In the genomic region with DNA sequence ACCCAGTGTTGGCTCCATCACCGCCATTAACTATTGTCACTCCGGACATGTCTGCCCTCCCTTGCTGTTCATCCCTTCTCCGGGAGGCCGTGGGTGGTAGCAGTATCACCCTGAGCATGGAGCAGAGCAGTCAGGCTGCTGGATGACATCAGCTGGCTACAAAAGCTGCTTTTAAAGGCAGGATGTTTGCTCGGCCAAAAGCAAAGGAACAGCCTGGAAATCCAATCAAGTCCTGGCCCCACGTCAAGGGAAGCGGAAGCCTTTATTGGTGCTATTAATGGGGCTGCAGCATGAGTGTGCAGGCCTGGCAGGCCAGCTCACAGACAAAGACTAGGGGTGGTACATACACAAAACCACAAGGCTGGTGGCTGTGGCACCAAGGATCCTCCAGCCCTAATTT, we compare ENCODE assay signal across 9 mouse cellular contexts. TPM values are rescaled to one million over a fixed set of nuclear protein-coding genes. Genes with fewer than 3 reads are reported as not detected.
A peak's percentile ranks its signal among the peaks of the same experiment; 100 is the strongest.
DNase-seq lines count a peak whose midpoint lies in the region; ATAC-seq and TF ChIP-seq lines count a peak whose summit lies in the region.
"Had no signal": no experiment of that assay in that cellular context is flagged by ENCODE, and none has a peak within 500 bp of the region (broad histone marks: within the 10 kb centered on the region; RNA-seq: fewer than 3 reads in every experiment).

No protein-coding gene starts in this region.

- DNase-seq in adrenal gland, adult (ENCODE audit: inconsistent age in 2 of 2, low spot score in 1 of 2) = peak; percentile 34 to 56
- no peak for DNase-seq in adrenal gland, adult 18-20 months (ENCODE audit: low spot score in 2 of 2)
- DNase-seq in liver, postnatal 0 days = peak; percentile 34
- peak; percentile 56 for DNase-seq in limb, embryonic 14.5 days (ENCODE audit: low spot score)
- DNase-seq in spleen, postnatal 36 days (ENCODE audit: low spot score in 2 of 2) = no peak
- no peak for DNase-seq in embryo, embryonic 11 days

- no peak overlapping the region for H3K4me2 ChIP-seq in liver, postnatal 0 days (ENCODE audit: low read depth, low read length)
- no peak overlapping the region for H3K4me2 ChIP-seq in liver, embryonic 12.5 days
- no peak overlapping the region for H3K4me2 ChIP-seq in heart, embryonic 14.5 days (ENCODE audit: low read length)
- no peak overlapping the region for H3K4me2 ChIP-seq in limb, embryonic 14.5 days (replicated peaks; ENCODE audit: low read depth, low read length, severe bottlenecking)

- H3K9me3 ChIP-seq in liver, postnatal 0 days (ENCODE audit: low read length) = no peaks in the 10 kb centered on the region
- no peaks in the 10 kb centered on the region for H3K9me3 ChIP-seq in liver, embryonic 12.5 days (replicated peaks)
- no peaks in the 10 kb centered on the region for H3K9me3 ChIP-seq in heart, embryonic 14.5 days (ENCODE audit: control insufficient read depth, low read length)
- no peaks in the 10 kb centered on the region for H3K9me3 ChIP-seq in limb, embryonic 14.5 days (ENCODE audit: control insufficient read depth, low read length)

- H3K4me3 ChIP-seq in liver, postnatal 0 days (ENCODE audit: low read depth, low read length) = no peak overlapping the region
- H3K4me3 ChIP-seq in liver, embryonic 12.5 days = no peak overlapping the region
- no peak overlapping the region for H3K4me3 ChIP-seq in heart, embryonic 14.5 days (ENCODE audit: control insufficient read depth in 1 of 2, insufficient read depth in 1 of 2, low read depth in 1 of 2, low read length in 2 of 2)
- H3K4me3 ChIP-seq in limb, embryonic 14.5 days (replicated peaks; ENCODE audit: low read length) = no peak overlapping the region

- WGBS in liver, postnatal 0 days (ENCODE audit: insufficient replicate concordance) = 64% methylated on average over 7 of the region's 7 CpGs
- 69% methylated on average over 7 of the region's 7 CpGs for WGBS in liver, embryonic 12.5 days (ENCODE audit: insufficient replicate concordance)
- 56% methylated on average over 7 of the region's 7 CpGs for WGBS in heart, embryonic 14.5 days
- WGBS in limb, embryonic 14.5 days = 42% methylated on average over 7 of the region's 7 CpGs

- no peak for TF ChIP-seq EP300 in liver, postnatal 0 days (IDR thresholded peaks at IDR 0.05; ENCODE audit: low read depth)

- TF ChIP-seq POLR2A in limb, embryonic 14.5 days (IDR thresholded peaks at IDR 0.05; ENCODE audit: borderline replicate concordance, extremely low read depth, insufficient read depth, insufficient read length) = no peak

- peak overlapping the region; percentile 34; the same call in 1 of the 2 replicates for H3K27ac ChIP-seq in liver, postnatal 0 days (ENCODE audit: low read depth)
- no peak overlapping the region for H3K27ac ChIP-seq in liver, embryonic 12.5 days
- H3K27ac ChIP-seq in heart, embryonic 14.5 days (replicated peaks in 1 of 2; ENCODE audit: control insufficient read depth in 1 of 2, insufficient read depth in 1 of 2, low read depth in 2 of 2, low read length in 2 of 2) = peak overlapping the region; percentile 39 to 63; a peak in 3 of 4 replicates
- H3K27ac ChIP-seq in limb, embryonic 14.5 days (replicated peaks; ENCODE audit: low read depth, low read length) = no peak overlapping the region

- H3K27me3 ChIP-seq in liver, postnatal 0 days (ENCODE audit: insufficient read depth, low read length) = no peaks in the 10 kb centered on the region
- H3K27me3 ChIP-seq in liver, embryonic 12.5 days (replicated peaks) = no peaks in the 10 kb centered on the region
- no peaks in the 10 kb centered on the region for H3K27me3 ChIP-seq in heart, embryonic 14.5 days (ENCODE audit: control insufficient read depth, insufficient read depth, low read length)
- no peaks in the 10 kb centered on the region for H3K27me3 ChIP-seq in limb, embryonic 14.5 days (ENCODE audit: control insufficient read depth, insufficient read depth, low read length)

- TF ChIP-seq CTCF in liver, postnatal 0 days (IDR thresholded peaks at IDR 0.05; ENCODE audit: low read depth) = no peak

- no peaks in the 10 kb centered on the region for H3K36me3 ChIP-seq in liver, postnatal 0 days (replicated peaks; ENCODE audit: insufficient read depth, low read length)
- H3K36me3 ChIP-seq in liver, embryonic 12.5 days = no peaks in the 10 kb centered on the region
- H3K36me3 ChIP-seq in heart, embryonic 14.5 days (ENCODE audit: control insufficient read depth, insufficient read depth, low read length) = no peaks in the 10 kb centered on the region
- H3K36me3 ChIP-seq in limb, embryonic 14.5 days (ENCODE audit: control insufficient read depth, insufficient read depth, low read length) = no peaks in the 10 kb centered on the region

- ATAC-seq in liver, postnatal 0 days = peak; percentile 62
- no peak for ATAC-seq in liver, embryonic 12.5 days
- ATAC-seq in heart, embryonic 14.5 days (ENCODE audit: insufficient number of reproducible peaks, insufficient read depth, low FRiP score, low read depth) = no peak
- peak; percentile 47; the same call in 1 of the 2 replicates for ATAC-seq in limb, embryonic 14.5 days (ENCODE audit: low FRiP score, low read depth)

- no peak overlapping the region for H3K9ac ChIP-seq in liver, postnatal 0 days (replicated peaks)
- no peak overlapping the region for H3K9ac ChIP-seq in liver, embryonic 12.5 days
- no peak overlapping the region for H3K9ac ChIP-seq in heart, embryonic 14.5 days (ENCODE audit: low read length)
- H3K9ac ChIP-seq in limb, embryonic 14.5 days (ENCODE audit: low read depth, low read length, severe bottlenecking) = no peak overlapping the region

- no peaks in the 10 kb centered on the region for H3K4me1 ChIP-seq in liver, postnatal 0 days (ENCODE audit: insufficient read depth)
- H3K4me1 ChIP-seq in liver, embryonic 12.5 days = peaks cover 5% of the 10 kb centered on the region
- peaks cover 8 to 10% of the 10 kb centered on the region in 2 experiments for H3K4me1 ChIP-seq in heart, embryonic 14.5 days (ENCODE audit: control insufficient read depth in 2 of 2, insufficient read depth in 2 of 2, low read length in 2 of 2)
- peaks cover 10% of the 10 kb centered on the region for H3K4me1 ChIP-seq in limb, embryonic 14.5 days (ENCODE audit: control insufficient read depth, insufficient read depth, low read length)

RNA-seq across cellular contexts. Expression of a gene that starts 36.3 kb away (rescaled TPM):
- total RNA-seq in adrenal gland, adult 18-20 months (2021) = not detected
- not detected in 2 replicates for polyA plus RNA-seq in liver, postnatal 0 days (2015; fragmentation: Nextera tagmentation; extraction: Ambion mirVana)
- not detected in 2 replicates for polyA plus RNA-seq in liver, embryonic 12.5 days (2016; fragmentation: Nextera tagmentation; extraction: Ambion mirVana)
- not detected in 2 replicates for polyA plus RNA-seq in heart, embryonic 14.5 days (2014; fragmentation: Nextera tagmentation; extraction: Ambion mirVana)
- polyA plus RNA-seq in limb, embryonic 14.5 days (2012; rRNA removed) = not detected in 2 replicates
- not detected in 2 replicates for polyA plus RNA-seq in limb, embryonic 14.5 days (2014; fragmentation: Nextera tagmentation; extraction: Ambion mirVana)
- total RNA-seq: neutrophil, adult 5-6 weeks had no signal

RNA-seq across cellular contexts. Expression of a gene that starts 55.5 kb away (rescaled TPM):
- total RNA-seq in adrenal gland, adult 18-20 months (2021) = 100 to 1,000 TPM; 343 to 481 TPM
- 397 and 413 TPM in 2 replicates for polyA plus RNA-seq in liver, postnatal 0 days (2015; fragmentation: Nextera tagmentation; extraction: Ambion mirVana)
- 401 and 435 TPM in 2 replicates for polyA plus RNA-seq in liver, embryonic 12.5 days (2016; fragmentation: Nextera tagmentation; extraction: Ambion mirVana)
- 565 and 616 TPM in 2 replicates for polyA plus RNA-seq in heart, embryonic 14.5 days (2014; fragmentation: Nextera tagmentation; extraction: Ambion mirVana)
- 385 and 537 TPM in 2 replicates for polyA plus RNA-seq in limb, embryonic 14.5 days (2012; rRNA removed)
- 933 and 956 TPM in 2 replicates for polyA plus RNA-seq in limb, embryonic 14.5 days (2014; fragmentation: Nextera tagmentation; extraction: Ambion mirVana)

Comparison
In these comparisons a context has a peak if more than half of its experiments do, and no peak if none do; other contexts are left out.
1. DNase-seq: peak in adrenal gland, adult (2 of 2), liver, postnatal 0 days (single experiment) and limb, embryonic 14.5 days (single experiment); none in adrenal gland, adult 18-20 months (0 of 2), spleen, postnatal 36 days (0 of 2) and embryo, embryonic 11 days (single experiment).
2. ATAC-seq: peak in liver, postnatal 0 days (single experiment) and limb, embryonic 14.5 days (single experiment); none in liver, embryonic 12.5 days (single experiment) and heart, embryonic 14.5 days (single experiment).
3. H3K27ac ChIP-seq: peak in liver, postnatal 0 days (single experiment) and heart, embryonic 14.5 days (2 of 2); none in liver, embryonic 12.5 days (single experiment) and limb, embryonic 14.5 days (single experiment).